In the genomic region with DNA sequence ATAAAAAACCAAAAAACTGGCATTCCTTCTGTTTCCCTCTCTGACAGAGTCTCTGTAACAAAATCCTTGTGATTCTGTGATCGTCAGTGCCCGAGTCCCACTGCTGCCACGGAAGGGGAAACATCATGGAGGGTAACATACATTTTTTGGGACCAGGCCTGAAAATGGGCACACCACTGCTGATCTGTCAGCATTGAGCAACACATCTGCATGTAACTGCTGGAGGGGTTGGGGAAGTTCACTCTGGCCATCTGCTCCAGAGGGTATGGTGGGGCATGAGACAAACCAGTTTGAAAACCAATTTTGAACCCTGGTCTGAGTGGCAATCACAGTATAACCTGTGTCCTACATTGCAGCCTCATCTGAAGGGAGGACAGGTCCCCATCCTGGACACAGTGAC, we compare ENCODE assay signal across 8 mouse cellular contexts.
"Had no signal": no experiment of that assay in that cellular context is flagged by ENCODE, and none has a peak within 500 bp of the region (broad histone marks: within the 10 kb centered on the region; RNA-seq: fewer than 3 reads in every experiment).

No protein-coding gene starts in this region.

- DNase-seq: lung, adult 18-20 months; lung, embryonic 14.5 days; lung, postnatal 10 days; lung, postnatal 4 days; right cerebral cortex, postnatal 14 days; thymus, adult 2 months had no signal

- ATAC-seq: midbrain, embryonic 13.5 days; midbrain, embryonic 15.5 days had no signal
